Mouse (Mus musculus) CH12.LX (cell line): ENCODE results near the gene Mzt1. TPM values are rescaled to one million over a fixed set of nuclear protein-coding genes. Genes with fewer than 3 reads are reported as not detected.
A peak's percentile ranks its signal among the peaks of the same experiment; 100 is the strongest.
"Not testable (repeated sequence)": the region's sequence is repeated elsewhere in the genome, so short reads cannot be mapped to it uniquely, and the experiment has no call there.

Experiments
- DNase-seq: peaks from one replicate; pipeline ENCODE4 v3.0.0-alpha.2; 2013; ENCODE audit errors: extremely low read depth
- H3K27ac ChIP-seq: 2 replicates; pipeline ENCODE4 v1.5.1; 2012; ENCODE audit warnings: low read depth, mild to moderate bottlenecking, control low read depth, moderate library complexity; ENCODE audit not compliant: insufficient read depth
- H3K27me3 ChIP-seq: replicated peaks from 2 replicates; pipeline ENCODE3; 2012; ENCODE audit warnings: inconsistent platforms
- H3K36me3 ChIP-seq, 2 experiments: replicated peaks in 1 of 2; 2 replicates each; pipeline versions ENCODE3 to v1.6.1; 2012; ENCODE audit warnings: inconsistent platforms in 1 of 2, low read length in 1 of 2, mild to moderate bottlenecking in 1 of 2, mixed read lengths in 1 of 2, moderate library complexity in 1 of 2; ENCODE audit not compliant: control insufficient read depth in 1 of 2, insufficient read depth in 1 of 2
- H3K4me1 ChIP-seq, 2 experiments: 2 replicates each; pipeline ENCODE4 v1.6.1; 2012; ENCODE audit warnings: inconsistent platforms in 1 of 2, moderate library complexity in 1 of 2; ENCODE audit not compliant: insufficient read depth in 2 of 2, control insufficient read depth in 1 of 2
- H3K4me2 ChIP-seq: 2 replicates; pipeline ENCODE4 v1.6.1; 2012; ENCODE audit warnings: low read depth, mild to moderate bottlenecking, control low read depth; ENCODE audit not compliant: poor library complexity, insufficient read depth, severe bottlenecking
- H3K4me3 ChIP-seq, 3 experiments: fragments of 150-350 bp in 1 of 3; sonication (generic) in 1 of 3; replicated peaks in 1 of 3; 2 replicates each; pipeline versions ENCODE3 to v1.5.1; 2011 to 2012; ENCODE audit warnings: low read depth in 2 of 3, low read length in 2 of 3, mild to moderate bottlenecking in 2 of 3, moderate library complexity in 2 of 3, control low read depth in 1 of 3, improper control_type of control experiment in 1 of 3, inconsistent platforms in 1 of 3, mixed read lengths in 1 of 3; ENCODE audit not compliant: poor library complexity in 1 of 3
- H3K79me2 ChIP-seq: replicated peaks from 2 replicates; pipeline ENCODE4 v1.6.1; 2012; ENCODE audit warnings: mild to moderate bottlenecking, moderate library complexity; ENCODE audit not compliant: control insufficient read depth, poor library complexity, insufficient read depth, severe bottlenecking; ENCODE audit errors: extremely low read depth
- H3K9ac ChIP-seq: 2 replicates; pipeline ENCODE4 v1.6.1; 2012; ENCODE audit warnings: low read depth, mild to moderate bottlenecking, control low read depth, moderate library complexity; ENCODE audit not compliant: insufficient read depth
- H3K9me3 ChIP-seq: replicated peaks from 2 replicates; pipeline ENCODE3; 2012; ENCODE audit warnings: low read length, inconsistent platforms, mixed read lengths
- BHLHE40 ChIP-seq: IDR thresholded peaks from 2 replicates; pipeline ENCODE4 v1.6.1; 2011; ENCODE audit warnings: mild to moderate bottlenecking, low read depth, low read length, improper control_type of control experiment
- CHD1 ChIP-seq: IDR thresholded peaks from 2 replicates; pipeline ENCODE4 v1.6.1; 2012; ENCODE audit warnings: low read depth, low read length, improper control_type of control experiment, inconsistent platforms
- E2F4 ChIP-seq: IDR thresholded peaks from 2 replicates; pipeline ENCODE4 v1.6.1; 2011; ENCODE audit warnings: low read depth, low read length, improper control_type of control experiment; ENCODE audit not compliant: insufficient replicate concordance
- ELF1 ChIP-seq: IDR thresholded peaks from 2 replicates; pipeline ENCODE4 v1.6.1; 2014; ENCODE audit warnings: low read depth, mild to moderate bottlenecking, inconsistent platforms, low read length, improper control_type of control experiment
- EP300 ChIP-seq: IDR thresholded peaks from 2 replicates; pipeline ENCODE4 v1.6.1; 2011; ENCODE audit warnings: low read length, improper control_type of control experiment
- GABPA ChIP-seq: IDR thresholded peaks from 2 replicates; pipeline ENCODE4 v1.6.1; 2012; ENCODE audit warnings: low read depth, low read length, improper control_type of control experiment, inconsistent platforms; ENCODE audit not compliant: insufficient replicate concordance
- JUND ChIP-seq: conservative IDR thresholded peaks from 2 replicates; pipeline ENCODE4 v1.6.1; 2011; ENCODE audit warnings: low read depth, low read length, improper control_type of control experiment
- KAT2A ChIP-seq: IDR thresholded peaks from 2 replicates; pipeline ENCODE4 v1.6.1; 2012; ENCODE audit warnings: low read length, improper control_type of control experiment, inconsistent platforms; ENCODE audit not compliant: insufficient replicate concordance
- MAFK ChIP-seq: IDR thresholded peaks from 2 replicates; pipeline ENCODE4 v1.6.1; 2011; ENCODE audit warnings: low read length, improper control_type of control experiment; ENCODE audit not compliant: insufficient replicate concordance
- MAX ChIP-seq: IDR thresholded peaks from 2 replicates; pipeline ENCODE4 v1.6.1; 2011; ENCODE audit warnings: low read length, improper control_type of control experiment
- MAZ ChIP-seq: IDR thresholded peaks from 2 replicates; pipeline ENCODE4 v1.6.1; 2012; ENCODE audit warnings: low read depth, mild to moderate bottlenecking, inconsistent platforms, low read length, improper control_type of control experiment, moderate library complexity
- MEF2A ChIP-seq: IDR thresholded peaks from 2 replicates; pipeline ENCODE4 v1.6.1; 2014; ENCODE audit warnings: low read depth, mild to moderate bottlenecking, inconsistent platforms, low read length, improper control_type of control experiment, borderline replicate concordance
- MXI1 ChIP-seq: IDR thresholded peaks from 2 replicates; pipeline ENCODE4 v1.6.1; 2011; ENCODE audit warnings: mild to moderate bottlenecking, low read depth, low read length, improper control_type of control experiment
- NELFE ChIP-seq: IDR thresholded peaks from 2 replicates; pipeline ENCODE4 v1.6.1; 2011; ENCODE audit warnings: low read depth, low read length, improper control_type of control experiment
- POLR2A ChIP-seq: IDR thresholded peaks from 2 replicates; pipeline ENCODE4 v1.6.1; 2011; ENCODE audit warnings: low read depth, mild to moderate bottlenecking, improper control_type of control experiment, low read length
- POLR2AphosphoS2 ChIP-seq: IDR thresholded peaks from 2 replicates; pipeline ENCODE4 v1.6.1; 2011; ENCODE audit warnings: low read depth, low read length, improper control_type of control experiment
- TBP ChIP-seq: conservative IDR thresholded peaks from 2 replicates; pipeline ENCODE4 v1.6.1; 2011; ENCODE audit warnings: low read depth, low read length, improper control_type of control experiment
- UBTF ChIP-seq: IDR thresholded peaks from 2 replicates; pipeline ENCODE4 v1.6.1; 2012; ENCODE audit warnings: low read depth, mild to moderate bottlenecking, inconsistent platforms, low read length, improper control_type of control experiment, moderate library complexity
- USF1 ChIP-seq: IDR thresholded peaks from 2 replicates; pipeline ENCODE4 v1.6.1; 2014; ENCODE audit warnings: low read depth, mild to moderate bottlenecking, inconsistent platforms, low read length, improper control_type of control experiment
- USF2 ChIP-seq: conservative IDR thresholded peaks from 2 replicates; pipeline ENCODE4 v1.6.1; 2011; ENCODE audit warnings: low read depth, low read length, improper control_type of control experiment
- ZKSCAN1 ChIP-seq: IDR thresholded peaks from 2 replicates; pipeline ENCODE4 v1.6.1; 2012; ENCODE audit warnings: low read depth, inconsistent platforms, low read length, improper control_type of control experiment, borderline replicate concordance
- ZMIZ1 ChIP-seq: IDR thresholded peaks from 2 replicates; pipeline ENCODE4 v1.6.1; 2012; ENCODE audit warnings: low read depth, mild to moderate bottlenecking, inconsistent platforms, low read length, improper control_type of control experiment
- ZNF384 ChIP-seq: IDR thresholded peaks from 2 replicates; pipeline ENCODE4 v1.6.1; 2012; ENCODE audit warnings: low read depth, low read length, improper control_type of control experiment, inconsistent platforms
- dilution Hi-C: fragments of 300-500 bp; cut with MboI; formaldehyde crosslinking; loops from 2 replicates; pipeline ENCODE4 v1.14.3; 2020; ENCODE audit warnings: low sequenced_read_pairs; ENCODE audit not compliant: extremely low pct_unique_long_range_greater_than_20kb, extremely low pct_ligation_motif_present
- in situ Hi-C: fragments of 300-500 bp; cut with MboI; formaldehyde crosslinking; loops from 3 replicates; pipeline ENCODE4 v1.14.3; 2019; ENCODE audit warnings: low sequenced_read_pairs, low pct_ligation_motif_present, low pct_unique_long_range_greater_than_20kb, mixed read lengths
- polyA plus RNA-seq: library from polyadenylated mRNA; unstranded; fragments of >175 nt; gene quantifications from 2 replicates; pipeline ENCODE4 v1.2.1, GENCODE M21; 2012; ENCODE audit warnings: low read depth; ENCODE audit not compliant: insufficient read length
- total RNA-seq, 2 experiments: library from RNA; depleted of rRNA; stranded (reverse); fragments of 300-350 nt in 1 of 2; fragments of >200 nt in 1 of 2; gene quantifications; 2 replicates each; pipeline ENCODE4 v1.2.3; 2012 to 2014

Mzt1 gene
- total and polyA plus RNA-seq, 3 experiments: 26.2 to 127 (median 41.0) TPM

DNA sequence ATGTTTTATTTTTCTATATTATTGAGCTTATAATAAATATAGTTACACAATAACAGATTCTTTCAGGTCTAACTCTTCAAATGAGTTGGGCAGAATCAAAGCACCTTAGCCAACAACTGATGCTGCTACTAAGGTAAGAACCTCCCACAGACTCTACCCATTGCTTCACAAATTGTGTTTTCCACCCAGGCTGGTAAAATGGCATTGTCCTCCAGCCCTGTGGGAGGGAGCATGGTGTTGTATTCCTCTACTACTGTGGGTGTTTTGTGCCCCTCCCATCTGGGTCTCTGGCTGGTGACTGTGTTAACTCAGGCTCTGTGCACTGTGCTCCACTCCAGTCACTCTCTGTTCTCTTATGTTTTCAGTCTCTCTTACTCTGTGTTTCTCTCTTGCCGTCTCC lies 2.4 kb downstream of the Mzt1 start:
- Histone ChIP-seq H3K4me3 (no peak overlapping the region), H3K4me1 (peaks cover 5 to 45% of the 10 kb centered on the region in 2 experiments; a peak in 3 of 4 replicates), H3K9ac (no peak overlapping the region; the same call in 1 of the 2 replicates), H3K4me2 (peak overlapping the region; percentile 93), H3K27ac (no peak overlapping the region), H3K36me3 (peaks cover 5 to 23% of the 10 kb centered on the region in 2 experiments), H3K27me3 (no peaks in the 10 kb centered on the region), H3K79me2 (peaks cover 72% of the 10 kb centered on the region), H3K9me3 (no peaks in the 10 kb centered on the region)
- dilution Hi-C loops: no loop called here
- no peak for DNase-seq
- in situ Hi-C loops: no loop called here
- TF ChIP-seq GABPA: no peak
- no peak for TF ChIP-seq MAFK
- TF ChIP-seq TBP: no peak
- no peak for TF ChIP-seq ZMIZ1
- TF ChIP-seq BHLHE40: no peak
- TF ChIP-seq MAX: no peak
- no peak for TF ChIP-seq NELFE
- TF ChIP-seq MEF2A: no peak
- no peak for TF ChIP-seq USF2
- TF ChIP-seq POLR2AphosphoS2: no peak
- TF ChIP-seq MAZ: no peak
- no peak for TF ChIP-seq ELF1
- TF ChIP-seq MXI1: no peak
- no peak for TF ChIP-seq E2F4
- no peak for TF ChIP-seq USF1
- TF ChIP-seq CHD1: no peak
- no peak for TF ChIP-seq JUND
- TF ChIP-seq EP300: no peak
- no peak for TF ChIP-seq ZKSCAN1
- no peak for TF ChIP-seq KAT2A

- Histone ChIP-seq H3K79me2 (peaks cover 65% of the 10 kb centered on the region), H3K27me3 (no peaks in the 10 kb centered on the region), H3K36me3 (peaks cover 14 to 32% of the 10 kb centered on the region in 2 experiments), H3K9ac (peak overlapping the region; percentile 71), H3K4me2 (peak overlapping the region; percentile 86), H3K4me1 (peaks cover 2 to 43% of the 10 kb centered on the region in 2 experiments; a peak in 3 of 4 replicates), H3K27ac (no peak overlapping the region), H3K9me3 (no peaks in the 10 kb centered on the region), H3K4me3 (peak overlapping the region in 2 of 3 experiments; percentile 20 to 37)
- in situ Hi-C loops (no loop called here), dilution Hi-C loops (no loop called here)
- TF ChIP-seq USF1: no peak
- no peak for TF ChIP-seq UBTF
- TF ChIP-seq ZKSCAN1: no peak
- TF ChIP-seq ZNF384: peak; percentile 80
- no peak for TF ChIP-seq POLR2A
- TF ChIP-seq MAZ: no peak
- DNase-seq: peak; percentile 18
These were observed 4.5 kb downstream of the Mzt1 start for GRCm38 (mm10) chr14:99041416-99041815.

DNA sequence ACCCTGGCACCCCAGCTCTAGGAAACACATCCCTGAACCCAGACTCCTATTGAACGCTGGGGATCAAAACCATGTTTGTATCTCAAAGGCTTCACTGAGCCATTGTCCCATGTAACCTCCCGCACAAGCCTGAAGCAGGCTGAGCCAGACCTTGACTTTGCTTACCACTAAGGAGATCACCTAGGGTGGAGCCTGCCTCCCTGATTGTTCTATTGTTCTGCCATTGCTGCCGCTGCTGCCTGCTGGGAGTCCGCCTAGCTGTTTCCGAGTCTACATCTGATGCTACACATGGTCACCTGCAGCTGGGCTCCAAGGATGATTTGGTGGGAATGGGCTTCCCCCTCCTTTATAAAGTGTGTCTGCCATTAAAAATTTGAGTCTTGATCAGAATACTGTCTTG lies 6.6 kb downstream of the Mzt1 start:
- DNase-seq, in situ Hi-C loops, dilution Hi-C loops, H3K9me3 ChIP-seq, H3K4me3 ChIP-seq, H3K4me2 ChIP-seq, H3K27ac ChIP-seq, H3K9ac ChIP-seq, H3K27me3 ChIP-seq: not testable (repeated sequence)
- H3K79me2 ChIP-seq: peaks cover 51% of the 10 kb centered on the region
- peaks cover 2 to 40% of the 10 kb centered on the region in 2 experiments; a peak in 3 of 4 replicates for H3K4me1 ChIP-seq
- H3K36me3 ChIP-seq: peaks cover 21 to 39% of the 10 kb centered on the region in 2 experiments
